Mouse (Mus musculus) lung, adult 2 months (tissue): ENCODE measurements around the gene Tdp1.

Experiments
- CTCF ChIP-seq: fragments of 200-500 bp; IDR thresholded peaks from 2 replicates; pipeline ENCODE4 v1.5.1; 2011; ENCODE audit warnings: mild to moderate bottlenecking, low read length, control low read depth; ENCODE audit not compliant: insufficient read depth
- POLR2A ChIP-seq: fragments of 200-500 bp; IDR thresholded peaks from 2 replicates; pipeline ENCODE4 v1.6.1; 2011; ENCODE audit warnings: low read depth, mild to moderate bottlenecking, control low read depth, low read length, borderline replicate concordance; ENCODE audit errors: extremely low read depth

DNA sequence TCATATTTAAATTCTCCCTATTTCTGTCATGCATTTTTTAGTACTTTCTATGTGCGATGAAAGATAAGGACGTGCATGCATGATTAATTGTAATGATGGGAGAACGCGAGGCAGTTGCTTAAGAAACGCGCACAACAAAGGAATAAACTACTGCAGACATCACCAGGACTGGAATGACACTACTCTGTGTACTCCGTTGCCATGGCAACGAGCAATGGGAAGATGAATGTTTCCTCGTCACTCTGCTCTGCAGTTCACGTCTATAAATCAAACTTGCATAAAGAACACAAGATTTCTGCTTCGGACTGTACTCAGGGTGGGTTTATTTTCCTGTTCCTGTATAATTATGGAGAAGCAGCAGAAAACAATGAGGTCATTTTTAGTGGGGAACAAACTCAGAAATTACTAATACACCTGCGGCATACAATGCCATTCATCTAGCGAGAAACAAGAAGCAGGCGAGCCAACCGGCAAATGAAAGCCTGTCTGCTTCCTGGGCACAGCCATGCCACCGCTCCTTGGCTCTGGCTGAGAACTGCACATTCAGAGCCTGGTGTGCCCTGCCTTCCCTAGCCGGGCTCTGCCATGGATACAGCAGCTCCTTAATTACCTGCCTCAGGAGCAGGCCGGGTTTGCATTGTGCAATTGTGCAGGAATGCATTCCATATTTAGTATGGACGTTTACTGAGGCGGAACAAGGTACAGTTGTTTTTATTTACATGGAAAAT is 47.7 kb upstream of the Tdp1 start:
- TF ChIP-seq POLR2A, result no peak
- TF ChIP-seq CTCF, result no peak
